Mouse (Mus musculus): ENCODE data around the gene Minpp1. TPM values are rescaled to one million over a fixed set of nuclear protein-coding genes. Genes with fewer than 3 reads are reported as not detected.

Gene Minpp1
- total RNA-seq, 2 experiments from 2014 or later, result 17.1 to 21.1 TPM

Other genes with a start within 250 kb of the Minpp1 start
- gene Sgms1, start 96.1 kb upstream of the Minpp1 start, total RNA-seq (2021), result 10 to 100 TPM; 35.2 to 55.0 TPM
- 10 to 100 TPM; 27.7 to 28.4 TPM for gene Rpl9-ps6, start 19.2 kb upstream of the Minpp1 start, total RNA-seq (2021)
- gene Papss2, start 110.0 kb downstream of the Minpp1 start, total RNA-seq (2021), result 10 to 100 TPM; 11.3 to 13.8 TPM